Mouse (Mus musculus): ENCODE results near the gene Aicda. TPM values are rescaled to one million over a fixed set of nuclear protein-coding genes. Genes with fewer than 3 reads are reported as not detected.

Gene Aicda
- total and polyA plus RNA-seq, 3 experiments, result not detected

GRCm38 (mm10) chr6:122517668-122518067, 35.9 kb upstream of the Aicda start:
- TF ChIP-seq GATA2 (IDR thresholded peaks at IDR 0.05; ENCODE audit: borderline replicate concordance, low read depth, low read length) (no peak), CTCF (IDR thresholded peaks at IDR 0.05; ENCODE audit: low read depth, low read length) (no peak), POLR2AphosphoS5 (IDR thresholded peaks at IDR 0.05; ENCODE audit: insufficient replicate concordance, low read depth, low read length) (no peak), TAL1 (conservative IDR thresholded peaks at IDR 0.05; ENCODE audit: low read depth, low read length) (no peak)

GRCm38 (mm10) chr6:122519384-122519783, 34.2 kb upstream of the Aicda start:
- Histone ChIP-seq H3K36me3 (replicated peaks) (no peaks in the 10 kb centered on the region), H3K4me3 (ENCODE audit: low read depth, low read length) (no peak overlapping the region), H3K4me1 (ENCODE audit: insufficient read depth, low read depth, low read length) (no peaks in the 10 kb centered on the region), H3K9me3 (replicated peaks) (no peaks in the 10 kb centered on the region), H3K27me3 (ENCODE audit: insufficient read depth, low read length) (0 out of 2 replicates have a peak, but pooled peaks cover 9% of the 10 kb centered on the region)
- TF ChIP-seq GATA1 (IDR thresholded peaks at IDR 0.05; ENCODE audit: borderline replicate concordance, low read length) (no peak), POLR2AphosphoS5 (IDR thresholded peaks at IDR 0.05; ENCODE audit: insufficient replicate concordance, low read depth, low read length) (no peak), CTCF (IDR thresholded peaks at IDR 0.05; ENCODE audit: low read depth, low read length) (0 out of 2 replicates have a peak, but pooled peaks have one; percentile 12), GATA2 (IDR thresholded peaks at IDR 0.05; ENCODE audit: borderline replicate concordance, low read depth, low read length) (no peak), TAL1 (conservative IDR thresholded peaks at IDR 0.05; ENCODE audit: low read depth, low read length) (no peak)
- DNase-seq (ENCODE audit: low spot score) (no peak), ATAC-seq (ENCODE audit: extremely low read depth, insufficient number of reproducible peaks, low FRiP score, poor library complexity, severe bottlenecking) (no peak)

More at GRCm38 (mm10) chr6:122517668-122518067, 35.9 kb upstream of the Aicda start:
- DNase-seq (ENCODE audit: low spot score), result no peak
- ATAC-seq (ENCODE audit: extremely low read depth, insufficient number of reproducible peaks, low FRiP score, poor library complexity, severe bottlenecking), result no peak
- Histone ChIP-seq H3K4me1 (ENCODE audit: insufficient read depth, low read depth, low read length) (no peaks in the 10 kb centered on the region), H3K4me3 (ENCODE audit: low read depth, low read length) (no peak overlapping the region), H3K27me3 (ENCODE audit: insufficient read depth, low read length) (0 out of 2 replicates have a peak, but pooled peaks cover 12% of the 10 kb centered on the region), H3K36me3 (replicated peaks) (no peaks in the 10 kb centered on the region), H3K9me3 (replicated peaks) (no peaks in the 10 kb centered on the region)

- DNase-seq (ENCODE audit: low spot score) (no peak), ATAC-seq (ENCODE audit: extremely low read depth, insufficient number of reproducible peaks, low FRiP score, poor library complexity, severe bottlenecking) (no peak; the same call in 1 of the 2 replicates)
- no peaks in the 10 kb centered on the region for H3K9me3 ChIP-seq (replicated peaks)
- no peaks in the 10 kb centered on the region for H3K36me3 ChIP-seq (replicated peaks)
- no peak overlapping the region for H3K4me3 ChIP-seq (ENCODE audit: low read depth, low read length)
- H3K4me1 ChIP-seq (ENCODE audit: insufficient read depth, low read depth, low read length), result no peaks in the 10 kb centered on the region
- TF ChIP-seq TAL1 (conservative IDR thresholded peaks at IDR 0.05; ENCODE audit: low read depth, low read length) (no peak), GATA2 (IDR thresholded peaks at IDR 0.05; ENCODE audit: borderline replicate concordance, low read depth, low read length) (no peak), CTCF (IDR thresholded peaks at IDR 0.05; ENCODE audit: low read depth, low read length) (no peak), POLR2AphosphoS5 (IDR thresholded peaks at IDR 0.05; ENCODE audit: insufficient replicate concordance, low read depth, low read length) (no peak), GATA1 (IDR thresholded peaks at IDR 0.05; ENCODE audit: borderline replicate concordance, low read length) (no peak)
- H3K27me3 ChIP-seq (ENCODE audit: insufficient read depth, low read length), result 0 out of 2 replicates have a peak, but pooled peaks cover 4% of the 10 kb centered on the region
Observed at GRCm38 (mm10) chr6:122522595-122522994, 31.0 kb upstream of the Aicda start.

GRCm38 (mm10) chr6:122523289-122523688, 30.3 kb upstream of the Aicda start:
- no peaks in the 10 kb centered on the region for H3K36me3 ChIP-seq (replicated peaks)
- no peak for DNase-seq (ENCODE audit: low spot score)
- TF ChIP-seq CTCF (IDR thresholded peaks at IDR 0.05; ENCODE audit: low read depth, low read length), result no peak
- TF ChIP-seq POLR2AphosphoS5 (IDR thresholded peaks at IDR 0.05; ENCODE audit: insufficient replicate concordance, low read depth, low read length), result no peak
- TF ChIP-seq GATA1 (IDR thresholded peaks at IDR 0.05; ENCODE audit: borderline replicate concordance, low read length), result no peak
- no peak for TF ChIP-seq TAL1 (conservative IDR thresholded peaks at IDR 0.05; ENCODE audit: low read depth, low read length)
- TF ChIP-seq GATA2 (IDR thresholded peaks at IDR 0.05; ENCODE audit: borderline replicate concordance, low read depth, low read length), result no peak
- no peak overlapping the region for H3K4me3 ChIP-seq (ENCODE audit: low read depth, low read length)
- H3K4me1 ChIP-seq (ENCODE audit: insufficient read depth, low read depth, low read length), result no peaks in the 10 kb centered on the region
- no peak for ATAC-seq (ENCODE audit: extremely low read depth, insufficient number of reproducible peaks, low FRiP score, poor library complexity, severe bottlenecking)
- H3K27me3 ChIP-seq (ENCODE audit: insufficient read depth, low read length), result no peaks in the 10 kb centered on the region
- no peaks in the 10 kb centered on the region for H3K9me3 ChIP-seq (replicated peaks)

- no peaks in the 10 kb centered on the region for H3K9me3 ChIP-seq (replicated peaks)
- TF ChIP-seq POLR2AphosphoS5 (IDR thresholded peaks at IDR 0.05; ENCODE audit: insufficient replicate concordance, low read depth, low read length), result no peak
- no peak for TF ChIP-seq CTCF (IDR thresholded peaks at IDR 0.05; ENCODE audit: low read depth, low read length)
- no peak for TF ChIP-seq GATA2 (IDR thresholded peaks at IDR 0.05; ENCODE audit: borderline replicate concordance, low read depth, low read length)
- TF ChIP-seq GATA1 (IDR thresholded peaks at IDR 0.05; ENCODE audit: borderline replicate concordance, low read length), result no peak
- TF ChIP-seq TAL1 (conservative IDR thresholded peaks at IDR 0.05; ENCODE audit: low read depth, low read length), result no peak
- no peak for DNase-seq (ENCODE audit: low spot score)
- H3K4me1 ChIP-seq (ENCODE audit: insufficient read depth, low read depth, low read length), result no peaks in the 10 kb centered on the region
- no peaks in the 10 kb centered on the region for H3K36me3 ChIP-seq (replicated peaks)
- H3K27me3 ChIP-seq (ENCODE audit: insufficient read depth, low read length), result no peaks in the 10 kb centered on the region
- H3K4me3 ChIP-seq (ENCODE audit: low read depth, low read length), result no peak overlapping the region
- ATAC-seq (ENCODE audit: extremely low read depth, insufficient number of reproducible peaks, low FRiP score, poor library complexity, severe bottlenecking), result no peak
Observed at GRCm38 (mm10) chr6:122527596-122527995, 26.0 kb upstream of the Aicda start.

- Histone ChIP-seq H3K9me3 (replicated peaks) (no peaks in the 10 kb centered on the region), H3K4me3 (ENCODE audit: low read depth, low read length) (no peak overlapping the region)
Observed at GRCm38 (mm10) chr6:122528136-122528535, 25.5 kb upstream of the Aicda start.

More at GRCm38 (mm10) chr6:122528136-122528535, 25.5 kb upstream of the Aicda start:
- no peaks in the 10 kb centered on the region for H3K36me3 ChIP-seq (replicated peaks)
- ATAC-seq (ENCODE audit: extremely low read depth, insufficient number of reproducible peaks, low FRiP score, poor library complexity, severe bottlenecking) (no peak), DNase-seq (ENCODE audit: low spot score) (no peak)
- TF ChIP-seq POLR2AphosphoS5 (IDR thresholded peaks at IDR 0.05; ENCODE audit: insufficient replicate concordance, low read depth, low read length), result no peak
- no peak for TF ChIP-seq GATA2 (IDR thresholded peaks at IDR 0.05; ENCODE audit: borderline replicate concordance, low read depth, low read length)
- TF ChIP-seq CTCF (IDR thresholded peaks at IDR 0.05; ENCODE audit: low read depth, low read length), result no peak
- TF ChIP-seq GATA1 (IDR thresholded peaks at IDR 0.05; ENCODE audit: borderline replicate concordance, low read length), result no peak
- TF ChIP-seq TAL1 (conservative IDR thresholded peaks at IDR 0.05; ENCODE audit: low read depth, low read length), result no peak
- H3K4me1 ChIP-seq (ENCODE audit: insufficient read depth, low read depth, low read length), result no peaks in the 10 kb centered on the region
- H3K27me3 ChIP-seq (ENCODE audit: insufficient read depth, low read length), result no peaks in the 10 kb centered on the region
